Mouse (Mus musculus) monocyte, adult 5-6 weeks (primary cell): ENCODE results near the gene Slc9a5. TPM values are rescaled to one million over a fixed set of nuclear protein-coding genes. Genes with fewer than 3 reads are reported as not detected.

ENCODE experiments used
- ATAC-seq: fragments of 153-309, 156-312 bp; replicated peaks from 2 replicates; pipeline ENCODE4 v1.8.0; 2017; ENCODE audit warnings: mild to moderate bottlenecking; ENCODE audit not compliant: low TSS enrichment, insufficient number of reproducible peaks, severe bottlenecking, poor library complexity, low FRiP score
- total RNA-seq: library from RNA; stranded (forward); fragments of 200-1000, 200-491, 200-594 nt; gene quantifications from 3 replicates; pipeline ENCODE4 v1.2.3, GENCODE M21; 2017

The Slc9a5 gene
- total RNA-seq, 1 experiment from 2014 or later = not detected

DNA sequence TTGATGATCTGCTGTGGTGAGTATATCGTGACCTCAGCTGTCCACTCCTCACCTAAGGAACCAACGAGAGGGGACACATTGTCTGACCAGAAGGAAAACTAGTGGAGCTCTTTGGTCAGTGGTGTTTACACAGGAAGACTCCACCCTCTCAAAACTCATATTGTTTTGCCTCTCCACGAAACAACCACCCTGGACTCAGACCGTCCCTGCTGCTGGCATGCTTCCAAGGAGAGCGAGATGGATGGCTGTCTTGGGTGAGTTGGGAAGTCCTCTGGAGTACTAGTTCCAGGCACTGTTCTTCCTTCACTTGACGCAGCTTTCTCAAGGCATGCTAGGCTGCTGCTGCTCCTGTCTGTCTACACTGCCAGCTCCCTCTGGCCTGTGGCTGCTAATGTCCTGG lies 40.5 kb downstream of the Slc9a5 start:
- ATAC-seq = no peak

DNA sequence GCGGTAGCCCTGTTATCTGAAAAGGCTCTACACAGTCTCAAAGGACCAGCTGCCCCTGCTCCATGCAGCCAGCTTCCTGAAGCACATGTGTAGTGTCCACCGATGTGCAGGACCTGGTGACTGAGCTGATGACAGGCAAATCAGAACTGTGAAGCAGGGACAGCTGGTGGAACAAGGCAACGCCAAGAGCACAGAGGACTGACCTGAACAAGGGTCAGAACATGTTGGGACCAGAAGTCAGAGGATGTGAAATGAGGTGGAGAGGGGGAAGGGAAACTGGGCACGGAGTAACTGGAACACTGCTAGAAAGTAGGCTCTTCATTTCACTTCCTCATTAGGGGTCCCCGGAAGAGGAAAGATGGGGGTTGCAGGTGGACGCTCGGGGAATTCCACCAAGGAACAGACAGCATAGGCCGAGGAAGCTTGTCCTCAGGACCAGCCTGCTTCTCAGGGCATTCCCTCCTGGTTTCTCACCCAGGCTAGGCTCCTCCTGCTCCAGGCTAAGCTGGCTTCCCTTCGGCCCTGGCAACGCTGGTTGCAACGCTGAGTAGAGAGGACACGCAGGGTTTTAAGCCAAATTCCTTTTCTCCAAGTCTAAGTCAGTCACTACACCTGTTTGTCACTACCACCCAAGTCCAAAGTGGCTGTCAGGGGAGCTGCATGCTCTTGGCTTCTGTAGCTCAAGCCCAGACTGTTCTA lies 44.6 kb downstream of the Slc9a5 start:
- ATAC-seq = no peak

DNA sequence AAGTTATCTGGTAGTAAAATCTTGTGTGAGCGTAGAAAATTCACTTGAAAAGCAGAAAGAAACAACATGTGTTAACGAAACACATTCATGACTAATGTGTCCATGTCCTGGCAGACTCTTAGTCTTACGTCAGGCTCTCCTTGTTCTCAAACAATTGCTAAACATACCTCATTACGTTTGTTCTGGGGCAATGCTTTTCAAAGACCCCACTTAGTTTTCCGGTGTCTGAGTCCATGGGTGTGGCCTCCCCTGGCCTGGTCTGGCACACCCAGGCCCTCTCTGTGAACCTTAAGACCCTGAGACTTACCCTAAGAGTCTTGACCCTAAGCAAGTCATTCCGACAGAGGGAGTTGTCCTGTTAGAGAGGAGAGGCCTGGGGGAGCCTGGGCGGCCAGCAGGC lies 45.3 kb downstream of the Slc9a5 start:
- ATAC-seq = no peak

DNA sequence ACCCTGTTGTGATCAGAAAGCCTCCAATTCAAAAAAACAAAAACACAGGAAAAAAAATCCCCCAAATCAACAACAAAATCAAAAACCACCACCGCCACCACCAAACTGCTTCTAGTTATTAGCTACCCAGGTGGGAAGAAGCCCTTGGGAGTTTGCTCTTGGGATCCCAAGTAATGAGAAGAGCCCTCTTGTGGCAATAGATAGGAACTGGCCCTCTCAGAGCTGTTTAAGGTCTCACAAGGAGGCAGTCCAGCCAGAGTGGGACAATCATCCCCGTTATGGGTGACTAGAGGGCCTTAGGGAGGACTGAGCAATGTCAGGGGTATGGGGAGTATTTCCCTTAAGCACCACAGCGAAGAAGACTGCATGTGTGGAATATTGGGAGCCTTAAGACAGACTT lies 49.1 kb downstream of the Slc9a5 start:
- ATAC-seq = 0 out of 2 replicates have a peak, but pooled peaks have one; percentile 46

DNA sequence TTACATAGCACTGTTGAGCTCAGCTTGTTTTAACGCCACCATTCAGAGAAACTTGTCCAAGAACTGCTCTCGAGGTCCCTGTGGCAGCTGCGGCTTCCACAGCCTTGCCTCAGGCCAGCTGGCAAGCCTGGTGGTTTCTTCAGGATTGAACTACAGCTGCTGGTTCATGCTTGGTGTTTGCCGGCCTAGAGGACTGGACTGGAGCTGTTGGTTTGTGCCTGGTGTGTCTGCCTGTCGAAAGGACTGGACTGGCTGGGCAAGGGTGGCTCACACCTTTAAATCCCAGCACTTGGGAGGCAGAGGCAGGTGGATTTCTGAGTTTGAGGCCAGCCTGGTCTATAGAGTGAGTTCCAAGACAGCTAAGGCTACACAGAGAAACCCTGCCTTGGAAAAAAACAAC lies 51.4 kb downstream of the Slc9a5 start:
- ATAC-seq = no peak

DNA sequence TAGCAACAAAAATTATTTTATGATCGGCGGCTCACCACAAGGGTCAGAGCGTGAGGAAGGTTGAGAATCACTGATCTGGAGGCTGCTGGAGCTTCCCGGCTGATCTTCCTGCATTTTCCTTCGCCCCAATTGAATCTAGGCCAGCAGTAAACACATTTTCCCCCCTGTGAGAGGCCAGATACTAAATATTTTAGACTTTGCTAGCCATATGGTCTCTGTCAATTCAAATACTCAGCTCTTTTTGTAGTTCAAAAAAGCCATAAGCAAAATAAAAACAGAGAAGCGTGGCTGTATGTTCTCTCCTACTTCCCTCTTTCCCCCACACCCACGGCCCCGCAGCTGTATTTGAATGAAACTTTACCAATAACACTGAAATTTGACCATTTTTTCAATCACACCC lies 54.8 kb downstream of the Slc9a5 start:
- no peak for ATAC-seq

DNA sequence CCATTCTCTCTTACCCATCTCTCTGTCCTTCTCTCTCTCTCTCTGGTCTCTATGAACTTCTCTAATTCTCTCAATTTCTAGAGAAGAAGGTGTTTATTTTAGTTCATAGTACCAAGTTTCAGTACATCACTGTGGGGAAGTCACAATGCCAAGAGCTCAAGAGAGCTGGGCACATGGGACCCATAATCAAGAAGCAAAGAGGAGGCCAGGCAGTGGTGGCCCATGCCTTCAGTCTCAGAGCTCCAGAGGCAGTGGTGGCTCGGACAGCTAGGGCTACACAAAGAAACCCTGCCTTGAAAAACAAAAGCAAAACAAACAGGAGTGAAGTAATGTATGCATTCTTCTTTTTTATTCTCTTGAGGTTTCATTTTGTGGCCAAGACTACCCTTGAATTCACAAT lies 55.9 kb downstream of the Slc9a5 start:
- ATAC-seq = no peak

DNA sequence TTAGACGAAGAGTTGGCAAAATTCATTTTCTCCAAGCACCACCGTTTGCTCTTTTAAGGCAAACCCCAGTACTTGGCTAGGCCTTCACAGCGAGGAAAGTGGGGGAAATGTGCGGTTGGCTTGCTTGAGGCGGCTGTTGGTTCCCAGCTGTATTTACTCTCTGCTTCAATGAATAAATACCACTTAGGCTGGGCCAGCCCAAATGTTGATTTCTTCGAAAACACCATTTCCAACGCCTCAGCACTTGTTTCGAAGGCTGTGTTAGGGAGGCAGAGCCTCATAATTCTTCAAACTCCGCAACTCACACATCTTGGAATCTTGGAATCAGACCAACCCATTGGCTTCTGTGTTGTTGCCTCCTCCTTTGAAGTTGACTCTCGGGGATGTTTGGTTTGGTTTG lies 57.8 kb downstream of the Slc9a5 start:
- ATAC-seq = no peak

DNA sequence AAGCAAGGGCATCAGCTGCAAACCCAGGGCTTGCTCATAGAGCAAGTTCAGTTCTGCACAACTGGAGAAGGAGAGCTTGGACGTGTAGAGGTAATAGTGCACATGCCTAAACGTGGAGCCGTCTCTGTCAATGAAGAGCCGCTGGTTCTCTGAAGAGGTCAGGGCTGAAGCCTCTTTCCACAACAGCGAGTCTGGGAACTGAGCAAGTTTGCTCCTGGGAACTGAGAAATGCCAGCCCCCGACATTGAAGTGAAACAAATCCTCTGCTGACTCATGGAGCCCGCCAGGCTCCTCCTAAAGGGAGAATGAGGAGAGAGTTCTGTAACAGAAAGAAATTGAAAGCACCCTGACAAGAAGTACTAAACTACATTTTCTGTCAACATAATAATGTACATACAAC lies 59.7 kb downstream of the Slc9a5 start:
- no peak for ATAC-seq

DNA sequence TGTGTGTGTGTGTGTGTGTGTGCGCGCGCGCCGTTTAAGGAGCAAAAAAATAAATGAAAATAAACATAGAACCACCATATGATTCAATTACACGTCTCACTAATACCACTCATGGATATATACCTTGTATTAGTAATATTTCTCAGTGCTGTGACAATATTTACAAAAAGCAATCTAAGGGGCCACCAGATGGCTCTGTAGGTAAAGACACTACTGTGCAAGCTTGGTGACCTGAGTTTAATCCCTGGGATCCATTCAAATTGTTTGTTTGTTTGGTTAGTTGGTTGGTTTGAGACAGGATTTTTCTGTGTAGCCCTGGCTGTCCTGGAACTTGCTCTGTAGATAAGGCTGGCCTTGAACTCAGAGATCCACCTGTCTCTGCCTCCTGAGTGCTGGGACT lies 61.3 kb downstream of the Slc9a5 start:
- no peak for ATAC-seq

DNA sequence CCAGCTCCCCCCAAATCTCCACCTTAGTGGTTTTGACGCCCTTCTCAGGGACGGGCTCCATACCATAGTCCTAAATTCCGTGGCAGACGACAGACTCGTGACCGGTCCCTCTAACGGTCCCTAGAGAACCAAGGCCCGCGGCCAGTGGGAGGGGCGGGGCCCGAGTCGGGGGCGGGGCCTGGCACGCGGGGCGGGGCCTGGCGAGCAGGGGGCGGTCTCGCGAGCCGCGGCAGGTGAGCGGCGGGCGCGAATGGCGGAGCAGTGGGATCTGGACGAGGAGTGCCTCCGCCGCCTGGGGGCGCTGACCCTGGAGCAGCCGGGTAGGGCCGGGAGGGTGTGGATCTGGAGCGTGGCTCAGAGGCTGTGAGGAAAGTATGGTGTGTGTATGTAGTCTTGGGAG lies 64.7 kb downstream of the Slc9a5 start, which contains the start of the genes Kctd19 and Lrrc36:
TSS of gene Kctd19 (minus strand) at position 112 of the 400 bp plus-strand sequence.
TSS of gene Lrrc36 (plus strand) at position 181 of the 400 bp plus-strand sequence.
- no peak for ATAC-seq

DNA sequence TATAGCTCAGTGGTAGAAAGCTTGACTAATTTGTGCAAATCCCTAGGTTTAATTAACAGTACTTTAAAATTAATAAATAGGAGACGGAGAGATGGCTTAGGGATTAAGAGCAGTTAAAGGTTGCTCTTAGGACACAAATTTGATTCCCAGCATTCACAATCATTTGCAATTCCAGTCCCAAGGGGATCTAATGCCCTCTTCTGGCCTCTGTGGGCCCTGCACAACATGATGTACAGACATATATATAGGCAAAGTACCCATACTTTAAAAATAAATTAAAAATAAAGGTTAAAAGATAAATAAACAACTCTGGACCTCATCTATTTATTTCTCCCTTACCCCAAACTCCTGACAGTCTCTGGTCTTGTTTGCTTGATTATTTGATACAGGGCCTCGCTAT lies 70.3 kb downstream of the Slc9a5 start:
- no peak for ATAC-seq

Other genes starting within 250 kb of the Slc9a5 start
- not detected in 3 replicates for gene Ces4a, start 217.0 kb upstream of the Slc9a5 start, total RNA-seq
- 167 to 180 TPM (median 174 TPM) in 3 replicates for gene Cbfb, start 178.2 kb upstream of the Slc9a5 start, total RNA-seq
- gene D230025D16Rik, start 123.7 kb upstream of the Slc9a5 start, total RNA-seq = 28.8 to 39.0 TPM (median 32.3 TPM) in 3 replicates
- 0.29 TPM in 1 of 3 replicates, not detected in the others for gene B3gnt9, start 93.7 kb upstream of the Slc9a5 start, total RNA-seq
- 16.2 to 28.9 TPM (median 23.3 TPM) in 3 replicates for gene Tradd, start 84.2 kb upstream of the Slc9a5 start, total RNA-seq
- 3.6 to 5.0 TPM in 2 of 3 replicates, not detected in the other for gene Fbxl8, start 84.2 kb upstream of the Slc9a5 start, total RNA-seq
- 0.96 to 2.5 TPM in 2 of 3 replicates, not detected in the other for gene Hsf4, start 79.0 kb upstream of the Slc9a5 start, total RNA-seq
- not detected in 3 replicates for gene Nol3, start 72.7 kb upstream of the Slc9a5 start, total RNA-seq
- 0.64 to 1.3 TPM in 2 of 3 replicates, not detected in the other for gene 4931428F04Rik, start 59.0 kb upstream of the Slc9a5 start, total RNA-seq
- gene Exoc3l, start 52.7 kb upstream of the Slc9a5 start, total RNA-seq = 0.43 to 0.49 TPM in 2 of 3 replicates, not detected in the other
- gene E2f4, start 51.2 kb upstream of the Slc9a5 start, total RNA-seq = 19.7 to 52.7 TPM (median 21.0 TPM) in 3 replicates
- gene Elmo3, start 43.2 kb upstream of the Slc9a5 start, total RNA-seq = 0.21 to 2.5 TPM (median 1.3 TPM) in 3 replicates
- gene Lrrc29, start 22.6 kb upstream of the Slc9a5 start, total RNA-seq = 1.3 to 2.8 TPM (median 1.7 TPM) in 3 replicates
- 36.6 to 48.0 TPM (median 42.8 TPM) in 3 replicates for gene Tmem208, start 22.5 kb upstream of the Slc9a5 start, total RNA-seq
- gene Fhod1, start 890 bp upstream of the Slc9a5 start, total RNA-seq = 6.5 to 14.7 TPM (median 8.4 TPM) in 3 replicates
- gene Plekhg4, start 24.4 kb downstream of the Slc9a5 start, total RNA-seq = 0.49 TPM in 1 of 3 replicates, not detected in the others
- gene Kctd19, start 64.7 kb downstream of the Slc9a5 start, total RNA-seq = 0.32 TPM in 1 of 3 replicates, not detected in the others
- not detected in 3 replicates for gene Lrrc36, start 64.7 kb downstream of the Slc9a5 start, total RNA-seq
- gene Tppp3, start 122.7 kb downstream of the Slc9a5 start, total RNA-seq = 164 to 258 TPM (median 248 TPM) in 3 replicates
- 0.43 to 0.49 TPM (median 0.48 TPM) in 3 replicates for gene Zdhhc1, start 148.1 kb downstream of the Slc9a5 start, total RNA-seq
- not detected in 3 replicates for gene Hsd11b2, start 169.9 kb downstream of the Slc9a5 start, total RNA-seq
- 62.8 to 77.2 TPM (median 68.8 TPM) in 3 replicates for gene Atp6v0d1, start 217.2 kb downstream of the Slc9a5 start, total RNA-seq